Mouse (Mus musculus): Measurements from ENCODE around the gene Efcab2. TPM values are rescaled to one million over a fixed set of nuclear protein-coding genes. Genes with fewer than 3 reads are reported as not detected.

Gene Efcab2
- polyA plus RNA-seq, 1 experiment from 2014 or later, result 11.2 TPM

DNA sequence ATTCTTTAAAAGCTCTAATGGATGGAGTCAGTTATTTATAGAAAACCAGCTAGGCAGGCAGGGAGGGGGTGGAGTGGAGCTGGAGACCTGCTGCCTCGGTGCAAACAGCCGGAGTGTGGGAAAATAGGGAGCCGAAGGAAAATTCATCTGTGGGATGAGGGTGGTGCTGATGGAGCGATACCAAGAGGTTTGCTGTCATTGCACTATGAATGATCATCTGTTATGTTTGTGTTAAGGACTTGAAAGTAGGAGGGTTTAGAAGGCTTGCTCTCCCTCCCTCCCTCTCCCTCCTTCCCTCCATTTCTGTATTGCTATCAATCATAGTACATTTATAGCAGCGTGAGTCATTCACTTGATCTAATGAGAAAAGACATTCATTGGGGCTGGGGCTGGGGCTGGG is 80.9 kb downstream of the Efcab2 start:
- ATAC-seq (ENCODE audit: low FRiP score) (no peak), DNase-seq (ENCODE audit: low spot score) (no peak)
- Histone ChIP-seq H3K27ac (no peak overlapping the region), H3K4me3 (replicated peaks; ENCODE audit: low read length) (no peak overlapping the region), H3K9me3 (ENCODE audit: control insufficient read depth, low read length) (no peaks in the 10 kb centered on the region), H3K27me3 (ENCODE audit: control insufficient read depth, insufficient read depth, low read length) (no peaks in the 10 kb centered on the region), H3K9ac (no peak overlapping the region), H3K4me2 (replicated peaks) (no peak overlapping the region), H3K4me1 (replicated peaks; ENCODE audit: control insufficient read depth, insufficient read depth, low read length) (no peaks in the 10 kb centered on the region), H3K36me3 (replicated peaks; ENCODE audit: control insufficient read depth, insufficient read depth) (no peaks in the 10 kb centered on the region)
- WGBS, result 66% methylated on average over 5 of the region's 5 CpGs

GRCm38 (mm10) chr1:178489127-178489526 is 83.2 kb downstream of the Efcab2 start:
- 33% methylated on average over 3 of the region's 3 CpGs for WGBS

GRCm38 (mm10) chr1:178491733-178492132 is 85.8 kb downstream of the Efcab2 start:
- Histone ChIP-seq H3K9me3 (ENCODE audit: control insufficient read depth, low read length) (no peaks in the 10 kb centered on the region), H3K36me3 (replicated peaks; ENCODE audit: control insufficient read depth, insufficient read depth) (no peaks in the 10 kb centered on the region), H3K27ac (no peak overlapping the region), H3K27me3 (ENCODE audit: control insufficient read depth, insufficient read depth, low read length) (no peaks in the 10 kb centered on the region), H3K9ac (no peak overlapping the region), H3K4me2 (replicated peaks) (no peak overlapping the region), H3K4me1 (replicated peaks; ENCODE audit: control insufficient read depth, insufficient read depth, low read length) (no peaks in the 10 kb centered on the region), H3K4me3 (replicated peaks; ENCODE audit: low read length) (no peak overlapping the region)
- 92% methylated on average over 5 of the region's 5 CpGs for WGBS
- DNase-seq (ENCODE audit: low spot score), result no peak
- no peak for ATAC-seq (ENCODE audit: low FRiP score)

More at GRCm38 (mm10) chr1:178489127-178489526, 83.2 kb downstream of the Efcab2 start:
- DNase-seq (ENCODE audit: low spot score) (no peak), ATAC-seq (ENCODE audit: low FRiP score) (no peak; the same call in 1 of the 2 replicates)
- Histone ChIP-seq H3K4me2 (replicated peaks) (no peak overlapping the region), H3K27me3 (ENCODE audit: control insufficient read depth, insufficient read depth, low read length) (no peaks in the 10 kb centered on the region), H3K36me3 (replicated peaks; ENCODE audit: control insufficient read depth, insufficient read depth) (no peaks in the 10 kb centered on the region), H3K9me3 (ENCODE audit: control insufficient read depth, low read length) (no peaks in the 10 kb centered on the region), H3K4me3 (replicated peaks; ENCODE audit: low read length) (no peak overlapping the region), H3K9ac (no peak overlapping the region), H3K27ac (no peak overlapping the region), H3K4me1 (replicated peaks; ENCODE audit: control insufficient read depth, insufficient read depth, low read length) (no peaks in the 10 kb centered on the region)

DNA sequence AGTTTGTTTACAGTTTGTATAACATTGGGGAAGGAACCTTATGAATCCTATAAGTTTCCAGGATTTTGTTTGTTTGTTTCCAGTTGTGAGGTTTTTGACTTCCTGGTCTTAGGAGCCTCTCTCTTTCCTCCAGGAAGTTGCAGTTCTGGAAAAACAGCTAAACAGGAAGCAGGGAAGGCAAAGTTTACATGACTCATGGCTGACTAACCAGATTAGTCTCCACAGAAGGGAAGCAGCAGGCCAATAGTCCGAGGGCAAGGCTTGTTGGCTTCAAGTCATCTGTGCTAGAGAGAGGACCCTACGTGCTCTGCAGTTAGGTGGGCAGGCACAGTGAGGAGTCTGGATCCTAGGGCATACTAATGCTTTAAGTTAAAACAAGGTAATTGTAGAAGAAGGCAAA is 86.6 kb downstream of the Efcab2 start:
- H3K27ac ChIP-seq, result no peak overlapping the region
- H3K9me3 ChIP-seq (ENCODE audit: control insufficient read depth, low read length), result no peaks in the 10 kb centered on the region
- H3K9ac ChIP-seq, result no peak overlapping the region
- no peak overlapping the region for H3K4me2 ChIP-seq (replicated peaks)
- H3K36me3 ChIP-seq (replicated peaks; ENCODE audit: control insufficient read depth, insufficient read depth), result no peaks in the 10 kb centered on the region
- no peak for DNase-seq (ENCODE audit: low spot score)
- no peak overlapping the region for H3K4me3 ChIP-seq (replicated peaks; ENCODE audit: low read length)
- WGBS, result 87% methylated on average over 2 of the region's 2 CpGs
- no peaks in the 10 kb centered on the region for H3K4me1 ChIP-seq (replicated peaks; ENCODE audit: control insufficient read depth, insufficient read depth, low read length)
- no peaks in the 10 kb centered on the region for H3K27me3 ChIP-seq (ENCODE audit: control insufficient read depth, insufficient read depth, low read length)
- no peak for ATAC-seq (ENCODE audit: low FRiP score)

DNA sequence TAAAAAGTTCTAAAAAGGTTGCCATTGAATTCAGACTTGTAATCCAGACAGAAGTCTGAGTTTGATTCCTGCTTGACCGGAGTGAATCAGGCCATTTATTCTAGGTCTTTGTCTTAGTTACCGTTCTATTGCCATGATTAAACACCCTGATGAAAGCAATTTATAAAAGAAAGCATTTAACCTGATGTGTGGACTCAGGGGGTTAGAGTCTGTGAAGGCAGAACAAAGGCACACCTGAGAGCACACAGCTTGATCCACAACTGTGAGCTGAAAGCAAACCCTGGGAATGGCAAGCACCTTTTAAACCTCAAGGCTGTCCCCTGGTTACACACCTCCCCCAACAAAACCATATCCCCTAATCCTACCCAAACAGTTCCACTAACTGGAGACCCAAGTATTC is 90.3 kb downstream of the Efcab2 start:
- H3K4me2 ChIP-seq (replicated peaks), result no peak overlapping the region
- WGBS, result 64% methylated on average over 2 of the region's 2 CpGs
- no peak for ATAC-seq (ENCODE audit: low FRiP score)
- H3K9me3 ChIP-seq (ENCODE audit: control insufficient read depth, low read length), result no peaks in the 10 kb centered on the region
- no peak overlapping the region for H3K4me3 ChIP-seq (replicated peaks; ENCODE audit: low read length)
- no peak overlapping the region for H3K9ac ChIP-seq
- DNase-seq (ENCODE audit: low spot score), result no peak
- no peaks in the 10 kb centered on the region for H3K36me3 ChIP-seq (replicated peaks; ENCODE audit: control insufficient read depth, insufficient read depth)
- no peaks in the 10 kb centered on the region for H3K4me1 ChIP-seq (replicated peaks; ENCODE audit: control insufficient read depth, insufficient read depth, low read length)
- H3K27ac ChIP-seq, result no peak overlapping the region
- H3K27me3 ChIP-seq (ENCODE audit: control insufficient read depth, insufficient read depth, low read length), result no peaks in the 10 kb centered on the region

GRCm38 (mm10) chr1:178496841-178497240 is 91.0 kb downstream of the Efcab2 start:
- Histone ChIP-seq H3K9me3 (ENCODE audit: control insufficient read depth, low read length) (no peaks in the 10 kb centered on the region), H3K36me3 (replicated peaks; ENCODE audit: control insufficient read depth, insufficient read depth) (no peaks in the 10 kb centered on the region), H3K4me2 (replicated peaks) (no peak overlapping the region), H3K4me3 (replicated peaks; ENCODE audit: low read length) (no peak overlapping the region), H3K27me3 (ENCODE audit: control insufficient read depth, insufficient read depth, low read length) (no peaks in the 10 kb centered on the region), H3K9ac (no peak overlapping the region), H3K27ac (no peak overlapping the region), H3K4me1 (replicated peaks; ENCODE audit: control insufficient read depth, insufficient read depth, low read length) (no peaks in the 10 kb centered on the region)
- no peak for DNase-seq (ENCODE audit: low spot score)
- 46% methylated on average over 1 of the region's 1 CpGs for WGBS
- ATAC-seq (ENCODE audit: low FRiP score), result no peak

DNA sequence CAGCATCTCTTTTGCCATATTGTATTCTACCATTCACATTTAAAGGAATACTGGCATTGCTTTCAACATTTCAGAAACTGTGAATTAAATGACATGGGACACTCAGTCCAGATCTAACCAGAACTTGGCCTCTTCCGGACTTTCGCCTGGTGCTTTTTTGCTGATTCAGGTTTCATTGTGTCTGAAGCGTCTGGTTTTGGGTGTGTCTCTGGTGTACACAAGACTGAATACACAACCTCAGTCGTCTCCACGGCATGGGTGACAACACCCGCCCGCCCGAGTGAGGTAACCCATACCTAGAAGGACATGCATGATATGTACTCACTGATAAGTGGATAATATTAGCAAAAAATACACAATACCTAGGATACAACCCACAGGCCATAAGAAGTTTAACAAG is 101.1 kb downstream of the Efcab2 start:
- DNase-seq (ENCODE audit: low spot score) (no peak), ATAC-seq (ENCODE audit: low FRiP score) (no peak)
- no peaks in the 10 kb centered on the region for H3K9me3 ChIP-seq (ENCODE audit: control insufficient read depth, low read length)
- H3K4me3 ChIP-seq (replicated peaks; ENCODE audit: low read length), result no peak overlapping the region
- H3K27ac ChIP-seq, result no peak overlapping the region
- H3K27me3 ChIP-seq (ENCODE audit: control insufficient read depth, insufficient read depth, low read length), result no peaks in the 10 kb centered on the region
- H3K36me3 ChIP-seq (replicated peaks; ENCODE audit: control insufficient read depth, insufficient read depth), result no peaks in the 10 kb centered on the region
- H3K4me1 ChIP-seq (replicated peaks; ENCODE audit: control insufficient read depth, insufficient read depth, low read length), result no peaks in the 10 kb centered on the region
- H3K9ac ChIP-seq, result no peak overlapping the region
- H3K4me2 ChIP-seq (replicated peaks), result no peak overlapping the region
- WGBS, result 92% methylated on average over 8 of the region's 8 CpGs

GRCm38 (mm10) chr1:178512323-178513031 is 106.6 kb downstream of the Efcab2 start:
- Histone ChIP-seq H3K4me3 (replicated peaks; ENCODE audit: low read length) (no peak overlapping the region), H3K9ac (no peak overlapping the region), H3K9me3 (ENCODE audit: control insufficient read depth, low read length) (no peaks in the 10 kb centered on the region), H3K36me3 (replicated peaks; ENCODE audit: control insufficient read depth, insufficient read depth) (no peaks in the 10 kb centered on the region), H3K4me1 (replicated peaks; ENCODE audit: control insufficient read depth, insufficient read depth, low read length) (0 out of 2 replicates have a peak, but pooled peaks cover 7% of the 10 kb centered on the region), H3K4me2 (replicated peaks) (no peak overlapping the region), H3K27me3 (ENCODE audit: control insufficient read depth, insufficient read depth, low read length) (no peaks in the 10 kb centered on the region), H3K27ac (peak overlapping the region; percentile 28; the same call in 1 of the 2 replicates)
- ATAC-seq (ENCODE audit: low FRiP score) (no peak), DNase-seq (ENCODE audit: low spot score) (no peak)
- 40% methylated on average over 7 of the region's 7 CpGs for WGBS

GRCm38 (mm10) chr1:178513954-178514353 is 108.1 kb downstream of the Efcab2 start:
- Histone ChIP-seq H3K4me3 (replicated peaks; ENCODE audit: low read length) (no peak overlapping the region), H3K9ac (no peak overlapping the region), H3K27me3 (ENCODE audit: control insufficient read depth, insufficient read depth, low read length) (no peaks in the 10 kb centered on the region), H3K4me2 (replicated peaks) (no peak overlapping the region), H3K27ac (no peak overlapping the region), H3K4me1 (replicated peaks; ENCODE audit: control insufficient read depth, insufficient read depth, low read length) (0 out of 2 replicates have a peak, but pooled peaks cover 7% of the 10 kb centered on the region), H3K36me3 (replicated peaks; ENCODE audit: control insufficient read depth, insufficient read depth) (no peaks in the 10 kb centered on the region), H3K9me3 (ENCODE audit: control insufficient read depth, low read length) (no peaks in the 10 kb centered on the region)
- ATAC-seq (ENCODE audit: low FRiP score) (no peak), DNase-seq (ENCODE audit: low spot score) (no peak)
- 55% methylated on average over 4 of the region's 8 CpGs for WGBS

DNA sequence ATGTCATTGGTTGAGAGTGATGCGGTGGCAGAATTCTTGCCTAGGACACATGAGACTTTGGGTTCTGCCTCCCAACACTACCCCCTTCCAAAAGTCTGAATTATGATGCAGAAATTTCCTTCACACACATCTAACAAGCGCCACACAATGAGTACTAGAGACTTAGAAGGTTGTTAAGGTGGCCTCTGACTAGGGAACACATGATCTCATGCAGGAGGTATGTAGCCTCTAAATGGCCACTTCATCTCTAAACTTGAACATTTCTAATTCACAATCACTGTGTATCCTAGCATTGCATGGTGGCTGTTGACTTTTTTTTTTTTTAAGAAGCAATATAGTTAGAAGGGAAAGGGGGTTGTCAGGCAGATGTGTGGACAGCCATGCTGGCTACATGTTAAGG is 110.0 kb downstream of the Efcab2 start:
- Histone ChIP-seq H3K4me2 (replicated peaks) (no peak overlapping the region), H3K4me1 (replicated peaks; ENCODE audit: control insufficient read depth, insufficient read depth, low read length) (0 out of 2 replicates have a peak, but pooled peaks cover 7% of the 10 kb centered on the region), H3K9ac (no peak overlapping the region), H3K36me3 (replicated peaks; ENCODE audit: control insufficient read depth, insufficient read depth) (no peaks in the 10 kb centered on the region), H3K27ac (no peak overlapping the region), H3K4me3 (replicated peaks; ENCODE audit: low read length) (no peak overlapping the region), H3K9me3 (ENCODE audit: control insufficient read depth, low read length) (no peaks in the 10 kb centered on the region), H3K27me3 (ENCODE audit: control insufficient read depth, insufficient read depth, low read length) (no peaks in the 10 kb centered on the region)
- 97% methylated on average over 2 of the region's 2 CpGs for WGBS
- DNase-seq (ENCODE audit: low spot score), result no peak
- no peak for ATAC-seq (ENCODE audit: low FRiP score)

All from hindbrain, embryonic 14.5 days (tissue).